Mouse (Mus musculus) embryonic facial prominence, embryonic 11.5 days (tissue): ENCODE measurements around the gene Noc2l. TPM values are rescaled to one million over a fixed set of nuclear protein-coding genes. Genes with fewer than 3 reads are reported as not detected.
A peak's percentile ranks its signal among the peaks of the same experiment; 100 is the strongest.

Source experiments
- ATAC-seq: fragments of 200-750 bp; cut with Nextera tagmentation; replicated peaks from 2 replicates; pipeline ENCODE4 v1.8.0; 2017; ENCODE audit warnings: low read depth; ENCODE audit not compliant: insufficient number of reproducible peaks, low FRiP score, low TSS enrichment
- DNase-seq: peaks from one replicate; pipeline ENCODE4 v3.0.0-alpha.2; 2015; ENCODE audit warnings: low spot score
- H3K27ac ChIP-seq: fragments of 300-500 bp; sonication (generic); replicated peaks from 2 replicates; pipeline ENCODE4 v1.5.1; 2014; ENCODE audit warnings: mild to moderate bottlenecking, low read depth, low read length, control low read depth
- H3K27me3 ChIP-seq: fragments of 300-500 bp; sonication (generic); 2 replicates; pipeline ENCODE4 v1.6.1; 2014; ENCODE audit warnings: mild to moderate bottlenecking, low read length, moderate library complexity, mixed read lengths; ENCODE audit not compliant: control insufficient read depth, insufficient read depth
- H3K36me3 ChIP-seq: fragments of 300-500 bp; sonication (generic); replicated peaks from 2 replicates; pipeline ENCODE4 v1.6.1; 2014; ENCODE audit warnings: low read depth, mild to moderate bottlenecking, low read length, moderate library complexity, mixed read lengths; ENCODE audit not compliant: control insufficient read depth, insufficient read depth
- H3K4me1 ChIP-seq: fragments of 300-500 bp; sonication (generic); 2 replicates; pipeline ENCODE4 v1.6.1; 2014; ENCODE audit warnings: low read length, mixed read lengths; ENCODE audit not compliant: control insufficient read depth, insufficient read depth
- H3K4me2 ChIP-seq: fragments of 300-500 bp; sonication (generic); 2 replicates; pipeline ENCODE4 v1.6.1; 2014; ENCODE audit warnings: low read depth, mild to moderate bottlenecking, control low read depth, low read length, moderate library complexity
- H3K4me3 ChIP-seq: fragments of 300-500 bp; sonication (generic); 2 replicates; pipeline ENCODE4 v1.5.1; 2014; ENCODE audit warnings: low read depth, low read length, control low read depth
- H3K9ac ChIP-seq: fragments of 300-500 bp; sonication (generic); replicated peaks from 2 replicates; pipeline ENCODE4 v1.6.1; 2014; ENCODE audit warnings: mild to moderate bottlenecking, control low read depth, low read length
- H3K9me3 ChIP-seq: fragments of 300-500 bp; sonication (generic); replicated peaks from 2 replicates; pipeline ENCODE4 v1.6.1; 2016; ENCODE audit warnings: mild to moderate bottlenecking, low read length, inconsistent platforms, mixed read lengths; ENCODE audit not compliant: control insufficient read depth
- WGBS: fragments of 180-500 bp; shearing (Covaris S2); extraction: QIAGEN DNeasy Blood & Tissue Kit; methylation state at CpG from one replicate; pipeline ENCODE4 v1.1.7; 2014; 5-methylcytosine and 5-hydroxymethylcytosine counted together
- polyA plus RNA-seq: library from polyadenylated mRNA; unstranded; fragments of >200 nt; fragmentation: Nextera tagmentation; extraction: Ambion mirVana; gene quantifications from 2 replicates; pipeline ENCODE4 v1.2.1, GENCODE M21; 2014

Gene Noc2l
- polyA plus RNA-seq, 1 experiment from 2014 or later, result 76.9 TPM

DNA sequence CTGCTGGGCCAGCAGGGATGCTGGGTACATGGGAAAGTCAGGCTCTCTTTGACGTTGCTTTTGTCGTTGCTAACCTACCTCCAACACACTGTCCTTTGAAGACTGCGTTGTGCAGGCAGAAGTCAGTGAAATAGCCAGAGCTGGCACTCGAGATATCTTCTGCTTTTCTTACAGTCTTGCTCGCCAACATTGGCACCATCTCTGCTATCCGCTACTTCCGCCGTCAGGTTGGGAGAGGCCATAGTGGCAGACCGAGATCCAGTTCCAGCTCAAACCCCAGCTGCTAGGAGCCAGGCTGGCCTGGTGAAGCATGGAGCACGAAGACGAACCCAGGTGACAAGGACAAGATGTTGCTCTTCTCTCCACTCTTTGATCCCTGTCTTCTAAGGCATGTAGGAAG, 15.9 kb upstream of the Noc2l start:
- Histone ChIP-seq H3K9ac (no peak overlapping the region), H3K27ac (no peak overlapping the region), H3K4me1 (no peaks in the 10 kb centered on the region), H3K4me3 (no peak overlapping the region), H3K9me3 (no peaks in the 10 kb centered on the region), H3K4me2 (no peak overlapping the region), H3K36me3 (no peaks in the 10 kb centered on the region), H3K27me3 (no peaks in the 10 kb centered on the region)
- WGBS, result 91% methylated on average over 11 of the region's 11 CpGs
- no peak for DNase-seq
- no peak for ATAC-seq

DNA sequence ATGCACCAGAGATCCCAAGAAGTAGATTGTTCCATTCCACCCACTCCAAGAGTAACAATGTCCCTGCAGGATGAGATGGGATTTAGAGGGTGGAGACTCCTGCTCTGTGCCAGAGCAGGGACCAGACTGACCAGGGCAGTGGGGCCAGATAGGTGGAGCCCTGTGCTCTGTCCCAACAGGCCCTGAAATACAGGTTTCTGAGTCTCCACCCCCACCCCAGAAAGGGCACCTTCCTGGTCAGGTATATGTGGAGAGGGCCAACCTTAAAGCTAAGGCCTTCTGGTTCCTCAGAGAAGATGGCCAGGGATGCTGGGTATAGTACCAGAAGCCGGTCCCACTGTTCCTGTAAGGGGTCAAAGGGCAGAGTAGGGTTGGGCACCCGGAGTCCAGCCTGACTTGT, 11.5 kb upstream of the Noc2l start:
- no peaks in the 10 kb centered on the region for H3K36me3 ChIP-seq
- H3K4me1 ChIP-seq, result no peaks in the 10 kb centered on the region; the same call in 1 of the 2 replicates
- ATAC-seq (no peak), DNase-seq (no peak)
- no peak overlapping the region for H3K4me3 ChIP-seq
- 94% methylated on average over 2 of the region's 2 CpGs for WGBS
- no peaks in the 10 kb centered on the region for H3K9me3 ChIP-seq
- no peak overlapping the region for H3K4me2 ChIP-seq
- no peak overlapping the region for H3K27ac ChIP-seq
- no peaks in the 10 kb centered on the region for H3K27me3 ChIP-seq
- no peak overlapping the region for H3K9ac ChIP-seq

DNA sequence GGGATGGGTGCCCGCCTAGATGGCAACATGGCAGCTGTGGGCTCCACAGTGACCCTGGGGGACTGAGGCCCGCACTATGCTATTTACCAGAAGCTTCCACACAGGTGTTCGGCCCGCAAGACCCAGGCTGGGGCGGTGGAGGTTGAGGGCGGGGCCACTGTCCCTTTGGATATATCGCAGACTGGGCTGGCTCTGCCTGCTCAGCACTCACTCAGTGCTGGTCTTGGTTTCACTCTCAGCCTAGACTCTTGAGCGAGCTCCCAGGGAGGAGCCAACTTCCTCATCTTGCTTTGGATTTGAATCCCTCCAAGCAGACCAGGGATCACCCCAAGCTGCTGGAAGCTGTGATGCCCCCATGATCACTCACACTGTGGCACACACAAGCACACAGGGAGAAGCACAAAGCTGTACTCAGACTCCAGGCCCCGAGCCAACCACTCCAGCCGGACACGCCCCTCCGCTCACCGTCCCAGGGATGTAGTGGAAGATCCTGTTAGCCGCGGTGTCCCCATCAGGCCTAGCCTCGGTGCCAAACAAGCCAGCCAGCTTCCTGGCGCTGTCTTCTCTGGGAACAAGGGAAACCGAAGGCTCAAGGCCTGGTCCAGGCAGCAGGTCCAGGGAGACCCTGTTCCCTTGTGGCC, 7.9 kb upstream of the Noc2l start:
- DNase-seq (no peak), ATAC-seq (peak; percentile 18; the same call in 1 of the 2 replicates)
- Histone ChIP-seq H3K9me3 (no peaks in the 10 kb centered on the region), H3K4me3 (no peak overlapping the region), H3K27ac (no peak overlapping the region), H3K4me1 (no peaks in the 10 kb centered on the region; the same call in 1 of the 2 replicates), H3K9ac (0 out of 2 replicates have a peak overlapping the region, but pooled peaks have one; percentile 13), H3K36me3 (peaks cover 11% of the 10 kb centered on the region), H3K27me3 (no peaks in the 10 kb centered on the region), H3K4me2 (no peak overlapping the region; the same call in 1 of the 2 replicates)
- WGBS, result 41% methylated on average over 18 of the region's 18 CpGs

DNA sequence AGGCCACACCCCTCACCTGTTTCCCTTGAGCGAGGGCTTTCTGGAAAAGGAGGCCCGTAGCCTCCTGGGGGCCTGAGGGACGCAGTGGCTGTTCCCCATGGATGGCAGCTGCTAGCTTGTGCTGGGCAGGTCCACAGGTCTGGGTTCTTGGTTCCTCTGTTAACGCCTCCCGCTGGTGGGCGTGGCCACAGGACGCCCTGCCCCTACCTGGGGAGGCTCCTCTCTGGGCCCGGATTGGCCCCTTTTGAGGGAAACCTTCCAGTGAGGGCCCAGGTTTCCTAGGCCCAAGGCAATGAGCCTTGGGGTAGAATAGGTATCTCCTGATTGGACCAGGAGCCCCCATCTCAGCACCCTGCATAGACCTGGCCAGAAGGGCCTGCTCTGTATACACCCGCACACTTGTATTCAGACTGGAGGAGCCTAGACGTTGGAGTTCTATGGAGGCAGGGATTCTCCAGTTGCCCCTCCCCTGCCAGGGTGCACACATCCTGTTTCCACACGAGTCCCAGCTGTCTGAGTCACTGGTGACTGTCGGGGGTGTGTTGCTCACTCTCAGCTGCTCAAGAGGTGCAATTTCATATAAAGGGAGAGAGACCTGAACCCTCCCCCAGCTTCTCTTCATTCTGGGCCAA, 7.3 kb upstream of the Noc2l start:
- DNase-seq (no peak), ATAC-seq (peak; percentile 40; the same call in 1 of the 2 replicates)
- H3K27ac ChIP-seq, result no peak overlapping the region
- H3K4me1 ChIP-seq, result no peaks in the 10 kb centered on the region; the same call in 1 of the 2 replicates
- WGBS, result 24% methylated on average over 12 of the region's 12 CpGs
- H3K36me3 ChIP-seq, result peaks cover 11% of the 10 kb centered on the region
- H3K9ac ChIP-seq, result 0 out of 2 replicates have a peak overlapping the region, but pooled peaks have one; percentile 13
- H3K9me3 ChIP-seq, result no peaks in the 10 kb centered on the region
- H3K4me2 ChIP-seq, result no peak overlapping the region; the same call in 1 of the 2 replicates
- H3K4me3 ChIP-seq, result no peak overlapping the region
- no peaks in the 10 kb centered on the region for H3K27me3 ChIP-seq

GRCm38 (mm10) chr4:156234021-156234501, 1.7 kb upstream of the Noc2l start:
- Histone ChIP-seq H3K4me2 (peak overlapping the region; percentile 89), H3K27ac (peak overlapping the region; percentile 70; the same call in 1 of the 2 replicates), H3K4me1 (no peaks in the 10 kb centered on the region; the same call in 1 of the 2 replicates), H3K9me3 (no peaks in the 10 kb centered on the region), H3K36me3 (peaks cover 13% of the 10 kb centered on the region), H3K27me3 (no peaks in the 10 kb centered on the region), H3K4me3 (peak overlapping the region; percentile 74), H3K9ac (peak overlapping the region; percentile 77)
- DNase-seq (peak; percentile 42), ATAC-seq (no peak)
- under 1% methylated on average over 17 of the region's 17 CpGs for WGBS

GRCm38 (mm10) chr4:156234701-156235213, 1.1 kb upstream of the Noc2l start, which contains the start of gene Plekhn1:
Plekhn1 (minus strand) TSS chr4:156234857.
- peak within 1 kb of the TSS; percentile 89 for H3K4me2 ChIP-seq
- H3K36me3 ChIP-seq, result peaks cover 12% of the 10 kb centered on the region
- H3K4me1 ChIP-seq, result no peaks in the 10 kb centered on the region; the same call in 1 of the 2 replicates
- peak within 1 kb of the TSS; percentile 70 for H3K27ac ChIP-seq
- H3K9ac ChIP-seq, result peak within 1 kb of the TSS; percentile 82
- peak; percentile 84 for DNase-seq
- H3K27me3 ChIP-seq, result no peaks in the 10 kb centered on the region
- H3K9me3 ChIP-seq, result no peaks in the 10 kb centered on the region
- H3K4me3 ChIP-seq, result peak within 1 kb of the TSS; percentile 92
- ATAC-seq, result peak; percentile 20
- 0% methylated on average over 30 of the region's 48 CpGs for WGBS

- Histone ChIP-seq H3K4me3 (peak overlapping the region; percentile 92), H3K4me2 (peak overlapping the region; percentile 71)
- no peak for ATAC-seq
Observed at GRCm38 (mm10) chr4:156235360-156235770, 445 bp upstream of the Noc2l start.

More at GRCm38 (mm10) chr4:156235360-156235770, 445 bp upstream of the Noc2l start:
- H3K9me3 ChIP-seq, result no peaks in the 10 kb centered on the region
- WGBS, result under 1% methylated on average over 15 of the region's 15 CpGs
- no peaks in the 10 kb centered on the region; the same call in 1 of the 2 replicates for H3K4me1 ChIP-seq
- peak overlapping the region; percentile 82 for H3K9ac ChIP-seq
- peaks cover 14% of the 10 kb centered on the region for H3K36me3 ChIP-seq
- no peak overlapping the region for H3K27ac ChIP-seq
- DNase-seq, result peak; percentile 64
- no peaks in the 10 kb centered on the region for H3K27me3 ChIP-seq
